Comparison of ENCODE assay signal across 9 mouse cellular contexts in genomic region chr7:68651418-68651817, GRCm38 (mm10).
DNase-seq lines count a peak whose midpoint lies in the region; ATAC-seq and TF ChIP-seq lines count a peak whose summit lies in the region.
"Had no signal": no experiment of that assay in that cellular context is flagged by ENCODE, and none has a peak within 500 bp of the region (broad histone marks: within the 10 kb centered on the region; RNA-seq: fewer than 3 reads in every experiment).

No protein-coding gene starts in this region.

- H3K9ac ChIP-seq in heart, postnatal 0 days (replicated peaks; ENCODE audit: low read depth, low read length) = no peak overlapping the region
- H3K9ac ChIP-seq in limb, embryonic 14.5 days (ENCODE audit: low read depth, low read length, severe bottlenecking) = no peak overlapping the region
- H3K9ac ChIP-seq: liver, embryonic 15.5 days had no signal

- no peaks in the 10 kb centered on the region for H3K9me3 ChIP-seq in heart, postnatal 0 days (replicated peaks; ENCODE audit: control insufficient read depth, low read length)
- peaks cover 5% of the 10 kb centered on the region; the same call in 1 of the 2 replicates for H3K9me3 ChIP-seq in limb, embryonic 14.5 days (ENCODE audit: control insufficient read depth, low read length)
- H3K9me3 ChIP-seq in limb, embryonic 10.5 days (replicated peaks) = no peaks in the 10 kb centered on the region
- H3K9me3 ChIP-seq: liver, embryonic 15.5 days had no signal

- DNase-seq in heart, postnatal 0 days (ENCODE audit: low spot score) = peak; percentile 5
- DNase-seq in heart, adult 9 months (ENCODE audit: low spot score in 2 of 2) = no peak
- DNase-seq in limb, embryonic 14.5 days (ENCODE audit: low spot score) = peak; percentile 20
- DNase-seq in limb, embryonic 10.5 days (ENCODE audit: low spot score) = no peak
- peak; percentile 30 for DNase-seq in brain, adult 2 months (ENCODE audit: low read depth, low spot score)
- peak; percentile 21 for DNase-seq in lung, postnatal 36 days
- DNase-seq in cerebellum, adult 9-10 months = no peak
- DNase-seq in urinary bladder, postnatal 25 days (ENCODE audit: low spot score) = no peak

- no peaks in the 10 kb centered on the region for H3K4me1 ChIP-seq in heart, postnatal 0 days (ENCODE audit: control insufficient read depth, insufficient read depth)
- no peaks in the 10 kb centered on the region for H3K4me1 ChIP-seq in limb, embryonic 14.5 days (ENCODE audit: control insufficient read depth, insufficient read depth, low read length)
- H3K4me1 ChIP-seq in limb, embryonic 10.5 days = no peaks in the 10 kb centered on the region
- H3K4me1 ChIP-seq: liver, embryonic 15.5 days had no signal

- H3K27me3 ChIP-seq in heart, postnatal 0 days (ENCODE audit: control insufficient read depth, insufficient read depth, low read length) = no peaks in the 10 kb centered on the region
- H3K27me3 ChIP-seq in limb, embryonic 14.5 days (ENCODE audit: control insufficient read depth, insufficient read depth, low read length) = no peaks in the 10 kb centered on the region
- no peaks in the 10 kb centered on the region for H3K27me3 ChIP-seq in limb, embryonic 10.5 days (ENCODE audit: low read depth, poor library complexity, severe bottlenecking)
- H3K27me3 ChIP-seq: liver, embryonic 15.5 days had no signal

- H3K27ac ChIP-seq in heart, postnatal 0 days (ENCODE audit: low read depth) = no peak overlapping the region
- no peak overlapping the region for H3K27ac ChIP-seq in limb, embryonic 14.5 days (replicated peaks; ENCODE audit: low read depth, low read length)
- no peak overlapping the region for H3K27ac ChIP-seq in limb, embryonic 10.5 days
- H3K27ac ChIP-seq: liver, embryonic 15.5 days had no signal

- no peak overlapping the region for H3K4me3 ChIP-seq in heart, postnatal 0 days (ENCODE audit: low read depth, low read length)
- H3K4me3 ChIP-seq in limb, embryonic 14.5 days (replicated peaks; ENCODE audit: low read length) = no peak overlapping the region
- no peak overlapping the region for H3K4me3 ChIP-seq in limb, embryonic 10.5 days
- H3K4me3 ChIP-seq: liver, embryonic 15.5 days had no signal

- peak; percentile 52 for TF ChIP-seq CTCF in heart, postnatal 0 days (IDR thresholded peaks at IDR 0.05; ENCODE audit: low read depth)

- no peaks in the 10 kb centered on the region for H3K36me3 ChIP-seq in heart, postnatal 0 days (replicated peaks; ENCODE audit: control insufficient read depth, insufficient read depth, low read length)
- no peaks in the 10 kb centered on the region for H3K36me3 ChIP-seq in limb, embryonic 14.5 days (ENCODE audit: control insufficient read depth, insufficient read depth, low read length)
- H3K36me3 ChIP-seq in limb, embryonic 10.5 days = no peaks in the 10 kb centered on the region
- H3K36me3 ChIP-seq: liver, embryonic 15.5 days had no signal

- ATAC-seq in heart, postnatal 0 days (ENCODE audit: insufficient read depth, low read depth) = no peak
- ATAC-seq in limb, embryonic 14.5 days (ENCODE audit: low FRiP score, low read depth) = no peak

- no peak overlapping the region for H3K4me2 ChIP-seq in heart, postnatal 0 days (ENCODE audit: low read depth, low read length)
- H3K4me2 ChIP-seq in limb, embryonic 14.5 days (replicated peaks; ENCODE audit: low read depth, low read length, severe bottlenecking) = no peak overlapping the region
- H3K4me2 ChIP-seq: liver, embryonic 15.5 days had no signal

- TF ChIP-seq POLR2A in limb, embryonic 14.5 days (IDR thresholded peaks at IDR 0.05; ENCODE audit: borderline replicate concordance, extremely low read depth, insufficient read depth, insufficient read length) = no peak

- WGBS in heart, postnatal 0 days = 52% methylated on average over 4 of the region's 4 CpGs
- WGBS in limb, embryonic 14.5 days = 62% methylated on average over 4 of the region's 4 CpGs
- 76% methylated on average over 4 of the region's 4 CpGs for WGBS in limb, embryonic 10.5 days

- TF ChIP-seq EP300 in heart, postnatal 0 days (IDR thresholded peaks at IDR 0.05; ENCODE audit: low read depth) = no peak

Comparison
In these comparisons a context has a peak if more than half of its experiments do, and no peak if none do; other contexts are left out.
1. DNase-seq: peak in heart, postnatal 0 days (single experiment), limb, embryonic 14.5 days (single experiment), brain, adult 2 months (single experiment) and lung, postnatal 36 days (single experiment); none in heart, adult 9 months (0 of 2), limb, embryonic 10.5 days (single experiment), cerebellum, adult 9-10 months (single experiment) and urinary bladder, postnatal 25 days (single experiment).